Mouse (Mus musculus): ENCODE results near the gene AW011738.

DNA sequence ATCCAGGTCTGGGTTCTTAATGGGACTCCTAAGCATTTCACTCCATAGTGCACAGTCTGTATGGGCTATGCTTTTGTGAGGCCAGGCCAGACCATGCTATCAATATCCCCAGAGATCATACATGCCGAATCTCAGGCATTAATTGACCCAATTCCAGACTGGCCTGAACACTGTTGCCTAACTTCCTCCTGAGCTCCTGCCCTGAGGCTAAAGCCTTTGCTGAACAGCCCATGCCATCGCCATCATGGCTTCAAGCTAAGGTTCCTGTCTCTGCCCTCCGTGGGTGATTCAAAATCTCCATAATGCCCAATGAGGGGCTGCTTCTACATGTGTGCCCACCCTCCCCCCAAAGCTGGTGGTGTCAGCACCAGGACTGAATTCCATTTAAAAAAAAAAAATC is 49.5 kb downstream of the AW011738 start:
- TF ChIP-seq POLR2A (IDR thresholded peaks at IDR 0.05; ENCODE audit: borderline replicate concordance, control insufficient read depth, low read depth, low read length), result no peak
- no peak for TF ChIP-seq CTCF (IDR thresholded peaks at IDR 0.05; ENCODE audit: control insufficient read depth, insufficient read depth, low read length)

Data from bone marrow, adult 2 months (tissue).